Mouse (Mus musculus): ENCODE data around the gene C1s2.

GRCm38 (mm10) chr6:124674591-124674990 lies 38.7 kb upstream of the C1s2 start:
- TF ChIP-seq CTCF (IDR thresholded peaks at IDR 0.05; ENCODE audit: extremely low read depth, insufficient read depth, low read length) (no peak), POLR2A (IDR thresholded peaks at IDR 0.05; ENCODE audit: extremely low read depth, insufficient read depth, low read length) (no peak)
